Mouse (Mus musculus): ENCODE data around the gene H3f3b.

GRCm38 (mm10) chr11:116037826-116038225 lies 10.1 kb upstream of the H3f3b start:
- TF ChIP-seq POLR2A (IDR thresholded peaks at IDR 0.05; ENCODE audit: low read depth, low read length) (no peak), CTCF (IDR thresholded peaks at IDR 0.05; ENCODE audit: extremely low read depth, insufficient read depth, insufficient read length, insufficient replicate concordance) (no peak)

Data from spleen, adult 2 months (tissue).